Mouse (Mus musculus) C2C12 (cell line): ENCODE measurements around the gene Tmem53. TPM values are rescaled to one million over a fixed set of nuclear protein-coding genes. Genes with fewer than 3 reads are reported as not detected.

ENCODE experiments used
- H3K27me3 ChIP-seq: one replicate; pipeline ENCODE4 v1.6.1; 2011; ENCODE audit not compliant: control insufficient read depth, insufficient read depth, insufficient read length
- H3K36me3 ChIP-seq: one replicate; pipeline ENCODE4 v1.6.1; 2011; ENCODE audit not compliant: control insufficient read depth, insufficient read depth
- H3K4me3 ChIP-seq: one replicate; pipeline ENCODE4 v1.5.1; 2011; ENCODE audit warnings: mild to moderate bottlenecking, control low read depth; ENCODE audit not compliant: poor library complexity, insufficient read depth, severe bottlenecking
- H3K79me2 ChIP-seq: one replicate; pipeline ENCODE4 v1.6.1; 2011; ENCODE audit not compliant: control insufficient read depth, insufficient read depth
- H3K79me3 ChIP-seq: one replicate; pipeline ENCODE4 v1.6.1; 2011; ENCODE audit warnings: low read depth, control low read depth
- H3ac ChIP-seq: one replicate; pipeline ENCODE3; 2011; ENCODE audit warnings: low read depth; ENCODE audit not compliant: control insufficient read depth, insufficient read length
- CEBPB ChIP-seq: IDR thresholded peaks from one replicate; pipeline ENCODE4 v1.6.1; 2011; ENCODE audit warnings: low read depth, mild to moderate bottlenecking, control low read depth, moderate library complexity
- CTCF ChIP-seq: IDR thresholded peaks from one replicate; pipeline ENCODE4 v1.5.1; 2011; ENCODE audit not compliant: control insufficient read depth, insufficient read depth, insufficient read length
- FOSL1 ChIP-seq: IDR thresholded peaks from one replicate; pipeline ENCODE4 v1.8.0; 2011; ENCODE audit warnings: mild to moderate bottlenecking, low read length; ENCODE audit not compliant: poor library complexity, insufficient read depth, severe bottlenecking
- MAX ChIP-seq: IDR thresholded peaks from one replicate; pipeline ENCODE4 v1.6.1; 2011; ENCODE audit warnings: mild to moderate bottlenecking, control low read depth
- MYOD1 ChIP-seq: IDR thresholded peaks from one replicate; pipeline ENCODE4 v1.6.1; 2011; ENCODE audit warnings: low read depth; ENCODE audit not compliant: control insufficient read depth, insufficient read length
- MYOG ChIP-seq: IDR thresholded peaks from one replicate; pipeline ENCODE4 v1.6.1; 2011; ENCODE audit not compliant: control insufficient read depth, insufficient read length; ENCODE audit errors: extremely low read depth
- USF1 ChIP-seq: IDR thresholded peaks from one replicate; pipeline ENCODE4 v1.6.1; 2011; ENCODE audit warnings: low read depth, mild to moderate bottlenecking, control low read depth, moderate library complexity
- polyA plus RNA-seq: library from polyadenylated mRNA; unstranded; fragments of >200 nt; fragmentation: generic; extraction: Trizol; gene quantifications from one replicate; pipeline ENCODE4 v1.2.1, GENCODE M21; 2012; ENCODE audit warnings: missing spikeins

The Tmem53 gene
- polyA plus RNA-seq, 1 experiment = 3.2 TPM

GRCm38 (mm10) chr4:117224122-117224521, 27.6 kb upstream of the Tmem53 start:
- TF ChIP-seq MYOD1 (no peak), CEBPB (no peak), MYOG (no peak), MAX (no peak), FOSL1 (no peak), USF1 (no peak), CTCF (no peak)
- Histone ChIP-seq H3K4me3 (no peak overlapping the region), H3K27me3 (peaks cover 9% of the 10 kb centered on the region), H3ac (no peak overlapping the region), H3K79me2 (no peaks in the 10 kb centered on the region), H3K79me3 (no peaks in the 10 kb centered on the region), H3K36me3 (no peaks in the 10 kb centered on the region)

GRCm38 (mm10) chr4:117225250-117225649, 26.5 kb upstream of the Tmem53 start:
- Histone ChIP-seq H3K4me3 (no peak overlapping the region), H3K36me3 (no peaks in the 10 kb centered on the region), H3K79me2 (no peaks in the 10 kb centered on the region), H3K79me3 (no peaks in the 10 kb centered on the region), H3K27me3 (peaks cover 16% of the 10 kb centered on the region), H3ac (no peak overlapping the region)
- TF ChIP-seq MYOD1 (no peak), USF1 (no peak), MAX (no peak), FOSL1 (no peak), MYOG (no peak), CEBPB (no peak), CTCF (no peak)

- TF ChIP-seq CTCF (no peak), CEBPB (no peak), MYOD1 (no peak), MAX (no peak), MYOG (no peak), USF1 (no peak), FOSL1 (no peak)
- Histone ChIP-seq H3K36me3 (no peaks in the 10 kb centered on the region), H3K4me3 (no peak overlapping the region)
Measured at GRCm38 (mm10) chr4:117229590-117229989, 22.2 kb upstream of the Tmem53 start.

GRCm38 (mm10) chr4:117230331-117230730, 21.4 kb upstream of the Tmem53 start:
- TF ChIP-seq MYOD1 (no peak), FOSL1 (no peak), CEBPB (no peak), USF1 (no peak), CTCF (no peak), MYOG (no peak), MAX (no peak)
- Histone ChIP-seq H3K4me3 (no peak overlapping the region), H3K79me3 (no peaks in the 10 kb centered on the region), H3K27me3 (peaks cover 24% of the 10 kb centered on the region), H3K79me2 (no peaks in the 10 kb centered on the region), H3K36me3 (no peaks in the 10 kb centered on the region), H3ac (no peak overlapping the region)

More at GRCm38 (mm10) chr4:117229590-117229989, 22.2 kb upstream of the Tmem53 start:
- H3K27me3 ChIP-seq = peaks cover 17% of the 10 kb centered on the region
- no peak overlapping the region for H3ac ChIP-seq
- H3K79me3 ChIP-seq = no peaks in the 10 kb centered on the region
- no peaks in the 10 kb centered on the region for H3K79me2 ChIP-seq

GRCm38 (mm10) chr4:117231208-117231607, 20.5 kb upstream of the Tmem53 start:
- Histone ChIP-seq H3K36me3 (no peaks in the 10 kb centered on the region), H3K27me3 (peaks cover 25% of the 10 kb centered on the region)

GRCm38 (mm10) chr4:117234166-117234741, 17.5 kb upstream of the Tmem53 start:
- no peaks in the 10 kb centered on the region for H3K79me3 ChIP-seq
- H3K27me3 ChIP-seq = peaks cover 22% of the 10 kb centered on the region
- no peaks in the 10 kb centered on the region for H3K36me3 ChIP-seq
- no peaks in the 10 kb centered on the region for H3K79me2 ChIP-seq
- no peak overlapping the region for H3K4me3 ChIP-seq
- TF ChIP-seq MYOG (no peak), USF1 (no peak), MYOD1 (no peak), MAX (no peak)
- H3ac ChIP-seq = no peak overlapping the region

More at GRCm38 (mm10) chr4:117231208-117231607, 20.5 kb upstream of the Tmem53 start:
- no peak for TF ChIP-seq MAX
- Histone ChIP-seq H3K79me3 (no peaks in the 10 kb centered on the region), H3ac (no peak overlapping the region), H3K79me2 (no peaks in the 10 kb centered on the region), H3K4me3 (no peak overlapping the region)

- Histone ChIP-seq H3ac (no peak overlapping the region), H3K36me3 (no peaks in the 10 kb centered on the region), H3K79me2 (no peaks in the 10 kb centered on the region), H3K79me3 (no peaks in the 10 kb centered on the region), H3K4me3 (no peak overlapping the region), H3K27me3 (peaks cover 17% of the 10 kb centered on the region)
- TF ChIP-seq MYOG (no peak), FOSL1 (no peak), MAX (no peak), MYOD1 (no peak), USF1 (no peak), CTCF (no peak), CEBPB (no peak)
Measured at GRCm38 (mm10) chr4:117235822-117236221, 15.9 kb upstream of the Tmem53 start.
